Mouse (Mus musculus): ENCODE measurements at regions not wholly inside any gene's neighbourhood (a gene's known extent, or its start where the extent isn't known, plus 50 kb on each side); places are given as distances from the start of the nearest gene placed in this dataset.
"Not testable (repeated sequence)": the region's sequence is repeated elsewhere in the genome, so short reads cannot be mapped to it uniquely, and the experiment has no call there.

DNA sequence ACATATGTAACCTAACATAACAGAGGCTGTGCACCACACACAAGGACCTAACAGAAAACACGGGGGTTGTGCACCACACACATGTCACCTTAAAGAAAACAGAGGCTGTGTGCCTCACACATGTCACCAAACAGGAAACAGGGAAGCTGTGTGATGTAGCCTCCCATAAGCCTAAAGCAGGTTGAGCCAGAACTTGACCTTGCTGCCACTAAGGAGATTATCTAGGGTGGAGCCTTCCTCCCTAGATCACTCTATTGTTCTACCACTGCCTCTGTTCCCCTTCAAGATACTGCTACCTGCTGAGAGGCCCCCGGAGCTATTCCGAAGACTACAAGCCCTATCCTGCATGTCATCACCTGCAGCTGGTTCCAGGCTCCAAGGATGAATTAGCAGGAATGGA, 100.1 kb upstream of the Thrb start:
- not testable (repeated sequence) for DNase-seq

DNA sequence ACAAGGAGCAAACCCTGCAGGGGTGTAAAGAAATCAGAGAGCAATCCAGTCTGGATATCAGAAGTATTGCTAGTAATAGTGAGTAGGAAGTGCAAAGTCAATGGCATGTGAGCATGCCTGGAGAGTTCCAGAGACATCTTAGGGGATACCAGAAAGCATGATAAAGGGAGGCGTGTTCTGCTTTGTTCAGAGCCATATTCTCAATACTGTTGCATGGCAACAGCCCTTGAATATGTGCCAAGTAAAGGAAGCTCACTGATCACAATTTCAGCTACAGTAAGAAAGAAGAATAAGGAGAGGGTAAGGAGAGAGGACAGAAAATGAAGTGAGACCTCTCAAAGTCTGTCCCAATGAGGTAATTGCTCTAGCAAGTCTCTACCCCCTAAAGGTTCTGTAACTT, 92.1 kb upstream of the Thrb start:
- DNase-seq = no peak

DNA sequence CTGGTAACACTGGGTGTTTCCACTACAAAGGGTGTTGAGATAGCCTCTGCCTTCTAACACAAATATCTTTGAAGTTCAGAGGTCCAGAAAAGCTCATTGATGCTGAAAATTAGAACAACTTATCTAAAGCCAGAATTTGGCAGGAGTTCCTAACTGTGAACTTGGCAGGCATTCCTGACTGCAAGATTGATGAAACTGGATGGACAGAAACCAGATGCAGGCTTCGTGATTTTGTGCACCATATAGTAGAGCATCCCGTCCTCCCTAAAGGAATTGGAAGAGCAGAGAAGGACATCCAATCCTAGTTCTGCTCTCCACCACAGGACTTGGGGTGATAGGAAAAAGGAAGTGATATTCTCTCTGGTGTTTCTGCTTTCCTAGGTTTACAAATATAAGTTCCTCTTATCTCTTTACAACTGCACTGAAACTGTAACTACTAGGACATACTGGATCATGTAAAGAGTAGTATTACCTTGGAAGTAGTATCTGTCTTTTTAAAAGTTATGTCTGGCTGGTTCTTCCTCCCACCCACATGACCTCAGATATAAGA, 90.9 kb upstream of the Thrb start:
- DNase-seq = no peak

DNA sequence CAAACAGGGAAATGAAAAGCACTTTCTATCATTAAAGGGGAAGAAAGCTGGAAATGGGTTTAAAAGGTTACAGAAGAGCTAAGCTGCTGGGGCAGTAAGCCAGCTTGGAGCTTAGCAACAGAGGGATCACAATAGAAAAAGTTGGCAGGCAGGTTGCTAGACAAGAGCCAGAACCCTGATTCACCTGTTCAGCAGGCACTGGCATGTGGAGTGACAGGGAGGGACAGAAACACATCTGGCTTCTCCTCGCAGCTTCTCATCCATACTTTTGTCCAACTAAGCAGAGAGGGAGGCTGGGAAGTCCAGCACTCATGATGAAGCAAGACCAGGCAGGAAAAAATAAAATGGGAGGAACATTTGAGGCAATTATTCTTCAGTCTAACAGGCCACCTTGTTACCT, 81.3 kb upstream of the Thrb start:
- no peak for DNase-seq

DNA sequence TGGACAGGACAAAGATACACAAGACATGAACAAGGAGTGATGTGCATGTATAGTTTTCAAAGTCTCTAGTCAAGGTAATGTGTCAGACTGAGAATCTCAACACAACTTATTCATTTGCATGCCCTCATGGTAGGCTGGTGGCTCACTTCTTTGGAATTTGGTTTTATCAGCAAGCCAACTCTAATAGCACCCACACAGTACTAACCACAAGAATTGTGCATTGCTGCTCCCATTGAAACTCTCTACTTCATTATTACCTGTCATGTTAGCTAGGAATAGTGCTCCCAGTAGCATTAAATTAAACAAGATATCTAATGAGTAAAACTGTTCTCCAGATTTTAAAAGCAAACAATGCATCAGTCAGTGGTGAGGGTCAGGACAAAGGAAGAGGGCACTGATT, 70.5 kb upstream of the Thrb start:
- DNase-seq = no peak

DNA sequence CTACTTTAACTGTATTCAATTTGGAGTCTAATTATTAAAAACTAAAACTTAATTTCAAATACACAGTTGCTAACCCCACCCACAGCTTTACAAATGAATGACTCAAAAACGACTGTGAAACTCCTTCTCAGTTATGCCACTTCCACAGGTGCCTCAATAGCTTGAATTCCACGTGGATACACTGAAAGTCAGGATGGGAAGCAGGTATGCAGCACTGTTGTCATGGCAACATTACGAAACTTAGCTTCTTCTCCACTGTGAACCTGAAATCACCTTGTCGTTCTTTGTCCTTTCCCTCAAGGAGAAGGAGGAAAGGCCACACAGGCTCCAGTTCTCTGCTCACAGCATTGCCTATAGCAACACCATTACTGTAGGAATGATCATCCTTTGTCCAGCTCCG, 60.5 kb upstream of the Thrb start:
- no peak for DNase-seq

DNA sequence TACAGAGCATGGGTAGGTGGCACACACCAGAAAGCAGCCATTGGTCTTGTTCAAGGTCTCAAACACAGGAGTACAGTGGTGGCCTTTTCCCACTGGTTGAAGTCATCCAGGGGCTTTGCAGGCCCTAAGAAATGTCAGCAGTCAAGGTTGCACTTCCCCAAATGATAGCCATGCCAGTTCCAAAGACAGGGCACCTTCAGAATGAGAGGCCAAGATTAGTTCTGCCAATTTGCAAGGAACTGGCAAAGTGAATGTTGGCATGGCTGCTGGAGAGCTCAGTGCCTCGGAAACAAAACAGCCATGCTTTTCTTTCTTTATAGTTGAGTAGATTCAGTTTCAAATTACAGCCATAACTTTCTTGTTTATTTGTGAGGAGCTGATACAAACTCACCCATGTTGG, 57.7 kb upstream of the Thrb start:
- no peak for DNase-seq

DNA sequence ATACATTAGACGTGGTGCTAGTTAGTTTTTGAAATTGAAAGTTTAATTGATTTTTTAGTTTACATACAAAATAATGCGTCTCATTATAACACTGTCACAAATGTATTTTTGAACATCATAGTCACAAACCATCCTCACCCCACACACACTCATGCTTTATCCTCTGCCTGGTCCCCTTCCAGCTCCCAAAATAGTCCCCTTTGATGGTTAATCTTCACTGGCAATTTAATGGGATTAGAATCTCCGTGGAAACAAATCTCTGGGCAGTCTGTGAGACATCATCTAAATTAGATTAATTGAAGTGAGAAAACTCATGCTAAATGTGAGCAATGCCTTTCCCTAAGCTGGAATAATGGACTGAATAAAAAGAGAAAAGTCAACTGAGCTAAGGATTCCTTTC, 54.0 kb upstream of the Thrb start:
- DNase-seq = no peak

DNA sequence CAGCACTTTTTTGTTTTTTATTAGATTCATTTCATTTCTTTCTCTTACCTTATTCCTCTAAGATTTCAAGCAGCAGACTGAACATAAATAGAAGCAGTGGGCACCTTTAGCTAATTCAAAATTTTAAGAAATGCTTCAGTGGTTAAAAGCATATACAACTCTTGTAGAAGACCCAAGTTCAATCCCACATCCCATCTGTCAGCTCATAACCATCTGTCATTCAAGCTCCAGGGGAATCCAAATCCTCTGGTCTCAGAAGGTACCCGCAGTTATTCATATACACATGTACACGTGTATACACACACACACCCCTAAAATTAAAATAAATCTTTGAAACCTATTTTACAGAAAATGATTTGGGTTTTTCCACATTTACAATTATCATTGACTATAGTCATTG, 52.9 kb upstream of the Thrb start:
- DNase-seq = no peak
